Mouse (Mus musculus) CD4-positive naive resting alpha-beta T cell, adult 76 days (primary cell): ENCODE results near the gene Ndufs3. TPM values are rescaled to one million over a fixed set of nuclear protein-coding genes. Genes with fewer than 3 reads are reported as not detected.

ENCODE experiments used
- total RNA-seq: library from RNA; stranded (reverse); gene quantifications from one replicate; pipeline ENCODE4 v1.2.4, GENCODE M21; 2023

Gene Ndufs3
- 132 TPM for total RNA-seq

GRCm38 (mm10) chr2:90904076-90904855 is at the start of gene Ndufs3, which contains the start of gene Kbtbd4:
TSS of gene Ndufs3 (minus strand) at chr2:90904827.
TSS of gene Kbtbd4 (plus strand) at chr2:90904740.

DNA sequence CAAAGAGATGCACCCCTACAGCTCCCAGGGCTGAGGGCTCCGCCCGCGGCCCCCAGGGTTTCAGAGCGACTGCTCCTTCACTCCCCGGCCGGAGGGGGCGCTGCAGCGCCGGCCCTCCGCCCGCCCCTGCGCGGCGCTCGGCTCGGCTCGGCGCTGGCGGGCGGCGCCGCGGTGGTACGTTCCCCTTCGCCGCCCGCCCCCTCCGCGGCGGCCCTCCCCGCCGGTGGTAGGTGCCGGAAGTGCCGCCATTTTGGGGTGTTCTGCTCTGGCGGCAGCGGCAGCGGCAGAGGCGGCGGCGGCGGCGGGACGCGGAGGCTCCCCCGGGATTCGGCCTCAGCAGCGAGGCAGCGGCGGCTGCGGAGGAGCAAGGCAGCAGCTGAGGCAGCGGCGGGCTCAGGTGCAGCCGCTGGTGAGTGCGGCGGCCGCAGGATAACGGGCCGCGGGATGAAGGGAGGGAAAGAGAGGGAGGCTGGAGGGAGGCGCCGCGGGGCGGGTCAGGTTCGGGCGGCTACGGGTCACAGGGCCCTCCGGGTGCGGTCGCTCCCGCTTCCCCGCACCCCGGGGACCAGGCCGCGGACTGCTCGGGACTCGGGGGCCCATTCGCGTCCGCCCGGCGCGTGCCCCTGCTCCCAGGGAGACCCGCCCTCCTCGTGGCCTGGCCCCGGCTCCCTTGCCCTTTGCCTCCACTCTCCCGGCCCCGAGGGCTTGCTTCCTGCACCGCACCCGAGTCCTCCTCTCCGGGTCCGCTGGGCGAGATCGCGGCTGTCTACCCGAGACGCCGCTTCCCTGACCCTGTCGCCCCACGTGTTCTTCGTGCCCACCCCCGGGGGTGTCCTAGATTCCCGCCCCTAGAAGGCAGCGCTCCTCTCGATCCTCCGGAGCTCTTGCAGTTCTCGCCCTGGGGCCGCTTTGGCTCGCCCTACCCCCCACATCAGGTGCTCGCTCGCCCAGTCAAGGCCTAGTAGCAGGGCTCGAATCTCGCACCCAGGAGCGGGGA is 35.9 kb upstream of the Ndufs3 start, which contains the start of gene Celf1:
TSS of gene Celf1 (plus strand) at position 150 of the 997 bp plus-strand sequence.

DNA sequence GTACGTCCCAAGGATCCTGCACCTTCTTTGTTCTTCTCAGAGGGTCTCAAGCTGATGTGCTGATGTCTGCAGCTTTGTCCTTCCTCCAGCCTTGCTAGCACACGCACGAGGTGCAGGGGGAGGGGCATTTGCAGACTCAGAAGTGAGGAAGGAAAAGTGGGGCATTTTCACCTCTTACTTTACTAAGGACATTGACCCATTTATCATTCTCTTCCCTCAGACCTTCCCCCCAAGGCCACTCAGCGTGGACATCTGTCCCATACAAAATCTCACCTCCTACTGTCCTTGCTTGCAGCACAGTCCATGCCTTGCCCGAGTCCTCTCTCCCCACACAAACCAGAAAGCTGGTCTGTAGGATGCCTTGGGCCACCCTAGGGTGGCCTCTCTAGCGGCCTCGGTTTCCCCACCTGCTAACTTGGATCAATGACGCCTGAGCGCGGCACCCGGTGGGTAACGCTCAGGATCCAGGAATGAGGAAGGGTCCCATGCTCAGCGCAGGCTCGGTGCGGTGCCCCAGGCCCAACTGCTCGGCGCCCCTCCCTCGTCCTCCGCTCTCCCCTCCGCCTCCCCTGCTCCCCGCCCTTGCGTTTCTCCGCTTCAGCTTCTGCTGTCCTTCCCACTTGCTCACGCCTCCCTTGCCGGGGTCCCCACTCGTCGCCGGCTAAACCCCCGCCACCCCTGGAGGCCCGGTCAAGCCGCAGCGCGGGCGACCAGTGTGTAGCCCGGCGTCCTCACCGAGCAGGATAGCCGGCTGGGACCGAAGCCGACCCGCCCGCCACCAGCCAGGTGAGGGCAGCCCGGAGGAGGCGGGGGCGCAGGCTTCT is 19.2 kb downstream of the Ndufs3 start, which contains the start of gene C1qtnf4:
TSS of gene C1qtnf4 (plus strand) at position 643 of the 824 bp plus-strand sequence.

DNA sequence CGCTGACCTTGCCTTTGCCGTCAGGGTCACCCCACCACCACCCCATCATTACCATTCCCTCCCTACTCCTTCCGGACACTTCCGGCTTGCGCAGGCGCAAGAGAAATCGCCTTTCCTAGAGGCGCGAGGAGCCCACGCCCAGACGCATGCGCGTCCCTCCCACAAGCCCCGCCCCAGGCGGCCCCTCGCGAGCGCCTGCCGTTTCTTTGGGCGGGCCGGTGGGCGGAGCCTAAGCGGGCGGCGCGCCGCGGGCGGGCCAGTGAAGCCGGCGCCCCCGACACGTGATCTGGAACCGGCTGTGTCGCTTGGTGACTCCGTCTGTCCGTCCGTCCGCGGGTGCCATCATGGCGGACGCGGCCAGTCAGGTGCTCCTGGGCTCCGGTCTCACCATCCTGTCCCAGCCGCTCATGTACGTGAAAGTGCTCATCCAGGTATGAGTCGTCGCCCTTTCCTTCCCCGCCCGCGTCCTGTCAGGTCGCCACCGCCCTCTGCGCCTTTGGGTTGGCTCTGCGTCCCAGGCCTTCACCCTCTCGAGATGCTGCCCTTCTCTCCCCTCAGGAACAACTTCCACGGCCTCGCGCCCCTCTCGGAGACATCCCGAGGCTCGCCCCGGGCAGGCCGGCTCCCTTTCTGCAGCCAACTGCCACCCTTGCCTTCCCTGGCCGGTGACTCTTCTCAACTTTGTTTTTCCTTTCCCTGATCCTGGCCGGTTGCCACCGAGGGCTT is 57.5 kb downstream of the Ndufs3 start, which contains the start of gene Mtch2:
TSS of gene Mtch2 (plus strand) at position 201 of the 726 bp plus-strand sequence.

Other genes starting within 250 kb of the Ndufs3 start
- 64.3 TPM for gene Nup160, start 227.6 kb downstream of the Ndufs3 start, total RNA-seq
- gene Fnbp4, start 159.5 kb downstream of the Ndufs3 start, total RNA-seq: 280 TPM
- not detected for gene Agbl2, start 122.1 kb downstream of the Ndufs3 start, total RNA-seq
- 78.9 TPM for gene Mtch2, start 57.7 kb downstream of the Ndufs3 start, total RNA-seq
- gene C1qtnf4, start 19.0 kb downstream of the Ndufs3 start, total RNA-seq: 0.59 TPM
- gene Kbtbd4, start 87 bp downstream of the Ndufs3 start, total RNA-seq: 23.6 TPM
- gene Celf1, start 35.6 kb upstream of the Ndufs3 start, total RNA-seq: 96.3 TPM
- not detected for gene Rapsn, start 130.8 kb upstream of the Ndufs3 start, total RNA-seq
- 115 TPM for gene Psmc3, start 149.2 kb upstream of the Ndufs3 start, total RNA-seq
- gene Slc39a13, start 165.6 kb upstream of the Ndufs3 start, total RNA-seq: 18.3 TPM
- gene Spi1, start 177.6 kb upstream of the Ndufs3 start, total RNA-seq: 13.2 TPM
- gene Mybpc3, start 213.3 kb upstream of the Ndufs3 start, total RNA-seq: not detected